Mouse (Mus musculus): ENCODE measurements at regions not wholly inside any gene's neighbourhood (a gene's known extent, or its start where the extent isn't known, plus 50 kb on each side); places are given as distances from the start of the nearest gene placed in this dataset.

DNA sequence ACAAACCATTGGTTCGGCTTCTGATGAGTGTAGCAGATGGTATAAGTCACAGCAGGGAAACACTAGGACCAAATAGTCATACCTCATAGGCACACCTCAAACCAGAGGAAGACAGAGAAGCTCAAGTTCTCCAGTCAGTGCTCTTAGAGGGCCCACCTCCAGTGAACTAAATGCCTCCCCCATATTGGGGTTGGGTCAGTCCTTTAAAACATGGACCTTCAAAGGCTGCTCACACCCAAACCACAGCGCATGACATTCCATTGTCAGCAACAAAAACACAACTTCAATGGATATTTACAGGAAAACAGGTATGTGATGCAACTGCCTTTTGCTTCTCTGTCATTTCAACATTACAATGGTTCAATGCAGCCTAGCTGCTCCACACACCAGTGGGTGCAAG, 65.1 kb upstream of the Ttc29 start:
- TF ChIP-seq CTCF (IDR thresholded peaks at IDR 0.05; ENCODE audit: low read depth) (no peak), EP300 (IDR thresholded peaks at IDR 0.05; ENCODE audit: low read depth) (no peak)
